Mouse (Mus musculus): ENCODE measurements around the gene Dcaf7.
A peak's percentile ranks its signal among the peaks of the same experiment; 100 is the strongest.
"Not testable (repeated sequence)": the region's sequence is repeated elsewhere in the genome, so short reads cannot be mapped to it uniquely, and the experiment has no call there.

Gene Dcaf7

DNA sequence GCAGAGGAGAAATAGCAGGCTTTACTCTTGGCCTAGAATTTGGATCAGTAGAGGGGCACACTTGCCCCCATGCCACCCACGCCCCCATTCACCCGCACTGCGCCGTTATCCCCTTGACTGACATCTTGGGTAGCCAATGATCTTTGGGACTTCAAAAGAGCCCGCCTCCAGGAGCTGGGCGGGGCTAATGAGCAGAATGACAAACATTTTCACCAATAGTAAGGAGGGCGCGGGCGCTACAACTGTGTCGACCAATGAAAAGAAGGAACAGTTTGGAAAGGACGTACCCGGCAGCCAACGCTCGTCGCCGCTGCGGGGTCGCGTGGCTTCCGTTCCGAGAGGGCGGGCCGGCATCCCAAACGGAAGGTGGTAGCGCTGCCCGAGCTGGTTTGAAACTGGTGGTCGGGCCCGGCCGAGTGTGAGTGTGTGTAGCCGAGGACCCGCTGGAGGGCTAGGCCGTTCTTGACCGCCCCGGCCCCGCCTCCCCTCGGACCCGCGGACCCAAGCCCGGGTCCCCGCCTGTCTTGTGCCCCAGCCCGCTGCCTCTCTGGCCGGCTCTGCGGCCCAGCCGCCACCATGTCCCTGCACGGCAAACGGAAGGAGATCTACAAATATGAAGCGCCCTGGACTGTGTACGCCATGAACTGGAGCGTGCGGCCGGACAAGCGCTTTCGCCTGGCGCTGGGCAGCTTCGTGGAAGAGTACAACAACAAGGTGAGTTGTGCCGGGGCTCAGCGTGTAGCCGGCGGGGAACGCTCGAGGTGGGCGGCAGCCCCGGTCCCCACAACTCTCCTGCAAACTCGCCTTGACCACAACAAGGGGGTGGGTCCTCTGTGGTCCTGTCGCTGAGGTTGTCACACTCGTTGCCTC, at the start of gene Dcaf7:
TSS of gene Dcaf7 (plus strand) at position 325 of the 870 bp plus-strand sequence.
- DNase-seq = peak; percentile 94

DNA sequence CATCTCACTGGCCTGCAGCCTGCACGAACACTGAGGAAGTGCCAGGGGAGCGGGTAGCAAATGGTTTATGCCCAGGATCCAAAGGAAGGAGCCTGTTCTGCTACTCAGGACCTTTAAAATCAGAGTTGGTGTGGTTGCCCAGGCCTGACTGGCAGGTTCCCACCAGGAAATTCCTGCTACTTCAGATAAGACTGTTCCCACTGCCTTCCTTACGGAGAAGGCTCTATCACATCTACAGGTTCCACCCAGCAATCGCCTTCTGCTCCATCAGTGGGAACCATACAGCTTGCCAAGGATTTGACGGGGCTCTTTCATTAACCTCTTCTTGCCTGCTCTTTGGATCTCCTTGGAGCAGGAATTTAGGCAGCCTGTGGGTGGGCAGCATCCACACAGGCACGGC, 49.2 kb upstream of the Dcaf7 start:
- no peak for DNase-seq

DNA sequence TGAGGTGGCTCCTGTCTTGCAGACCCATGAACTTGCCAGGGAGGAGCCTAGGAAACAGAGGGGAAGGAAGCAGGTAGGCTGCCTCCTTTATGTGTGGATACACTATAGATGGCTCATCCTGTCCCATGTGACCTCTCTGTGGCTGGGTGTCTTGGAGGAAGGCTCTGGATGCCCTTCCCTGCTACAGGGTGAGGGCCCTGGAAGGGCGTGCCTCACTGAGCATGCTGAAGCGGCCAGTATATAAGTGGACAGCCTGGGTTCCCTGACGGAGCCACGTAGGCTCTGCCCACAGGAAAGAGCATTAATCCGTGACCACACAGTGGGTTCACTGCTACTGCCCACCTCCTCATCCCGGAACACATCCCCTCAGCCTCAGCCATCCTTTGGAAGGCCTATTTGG, 47.2 kb upstream of the Dcaf7 start:
- no peak for DNase-seq

DNA sequence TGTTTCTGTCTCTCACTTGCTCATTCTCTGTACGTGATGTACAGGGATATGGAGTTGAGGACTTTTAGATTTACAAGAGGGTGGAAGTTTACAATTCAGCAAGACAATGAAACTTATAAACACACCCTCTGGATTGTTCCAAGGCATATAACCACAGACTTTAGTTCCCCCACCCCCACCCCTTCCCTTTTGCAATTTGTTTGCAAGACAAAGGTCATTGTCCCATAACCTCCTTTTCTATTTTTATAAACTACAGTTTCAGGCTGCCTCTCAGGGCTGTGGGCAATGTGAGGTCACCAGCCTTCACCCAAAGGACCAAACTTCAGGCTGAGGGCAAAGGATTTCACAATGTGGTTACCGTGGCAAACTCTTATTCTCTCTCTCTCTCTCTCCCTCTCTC, 46.4 kb upstream of the Dcaf7 start:
- DNase-seq = no peak

DNA sequence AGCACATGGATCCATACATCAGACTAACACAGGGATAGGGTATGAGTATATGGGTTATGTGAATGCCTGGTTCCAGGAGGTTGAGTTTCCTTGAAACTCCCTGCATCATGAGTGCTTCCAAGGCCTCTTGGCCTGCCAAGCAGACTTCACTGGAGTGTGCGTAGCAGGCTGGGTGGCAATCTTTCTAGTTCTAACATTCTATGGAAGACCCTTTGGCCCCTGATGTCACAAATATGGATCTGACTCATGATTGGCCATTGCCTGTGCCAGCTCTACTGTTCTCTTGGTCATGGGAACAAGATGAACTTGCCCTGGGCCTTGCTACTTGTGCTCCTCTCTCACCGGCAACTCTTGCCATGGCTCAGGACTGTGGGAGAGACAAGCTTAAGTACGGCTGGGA, 42.3 kb upstream of the Dcaf7 start, which contains the start of gene Ace3:
TSS of gene Ace3 (plus strand) at position 301 of the 400 bp plus-strand sequence.
- no peak for DNase-seq

DNA sequence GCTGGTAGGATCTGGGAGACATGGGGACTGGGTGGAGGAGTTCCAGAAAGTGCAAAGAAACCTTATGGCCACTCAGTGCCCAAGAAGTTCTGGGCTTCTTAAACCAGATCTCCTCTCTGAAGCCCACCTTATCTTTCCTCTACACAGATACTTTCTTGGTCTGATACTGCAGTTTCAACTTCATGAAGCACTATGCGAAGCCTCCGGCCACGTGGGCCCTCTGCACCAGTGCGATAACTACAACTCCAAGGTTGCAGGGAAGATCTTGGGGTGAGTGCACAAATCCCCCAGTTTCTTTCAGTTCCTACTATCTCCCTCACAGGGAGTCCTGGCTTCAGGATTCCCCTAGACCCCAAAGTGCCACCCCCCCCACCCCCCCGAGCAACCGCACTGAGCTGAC, 36.6 kb upstream of the Dcaf7 start:
- no peak for DNase-seq

DNA sequence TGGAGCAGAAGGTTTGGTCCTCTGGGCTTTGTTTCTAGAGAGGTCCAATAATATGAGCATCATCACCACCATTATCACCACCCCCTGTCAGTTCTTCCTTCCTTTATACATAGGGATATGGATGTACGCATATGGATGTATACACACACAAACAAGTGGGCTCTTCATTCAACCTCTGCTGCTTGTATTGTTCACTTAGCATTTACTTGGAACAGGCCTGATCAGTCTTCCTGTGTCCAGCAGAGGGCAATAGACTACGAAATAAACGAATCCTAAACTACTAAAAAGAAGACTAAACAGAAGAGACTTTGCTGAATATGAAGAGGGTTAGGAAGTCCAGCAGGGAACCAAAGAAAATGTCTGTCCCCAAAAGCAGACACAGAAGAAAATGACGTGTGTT, 35.0 kb upstream of the Dcaf7 start:
- DNase-seq = no peak

DNA sequence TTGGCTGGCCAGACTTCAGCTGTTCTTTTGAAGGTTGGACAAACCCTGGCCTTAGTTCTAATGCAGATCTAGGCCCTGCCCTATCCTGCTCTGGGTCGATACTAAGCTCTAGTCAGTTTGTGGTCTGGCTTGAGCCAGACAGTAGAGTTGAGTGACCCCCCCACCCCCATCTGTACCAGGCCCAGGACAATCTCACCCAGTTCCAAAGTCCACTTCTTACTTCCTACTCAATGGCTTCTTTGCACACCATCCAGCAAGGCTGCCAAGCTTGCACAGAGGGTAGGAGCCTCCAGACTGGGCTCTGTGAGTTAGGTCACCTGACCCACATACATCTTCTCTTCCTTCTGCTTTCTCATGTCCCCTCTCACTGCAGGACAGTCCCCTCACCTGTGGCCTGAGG, 32.1 kb upstream of the Dcaf7 start:
- no peak for DNase-seq

DNA sequence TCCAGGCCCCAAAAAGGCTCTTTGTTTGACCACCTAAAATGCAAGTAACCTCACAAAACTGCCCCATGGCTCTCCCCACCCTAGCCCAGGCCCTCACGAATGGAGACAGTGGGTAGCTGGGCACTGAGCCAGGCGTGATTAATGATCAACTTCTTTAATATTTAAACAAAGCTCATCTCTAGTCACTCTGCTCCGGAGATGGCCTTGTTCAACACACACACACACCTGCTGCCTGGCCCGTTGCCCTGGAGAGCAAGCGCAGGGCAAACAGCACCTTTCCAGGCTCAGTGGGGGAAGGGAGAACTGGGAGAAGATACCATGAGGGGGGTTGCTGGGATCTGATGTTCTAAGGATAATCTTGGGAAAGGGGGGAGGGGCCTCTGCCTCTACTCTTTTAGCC, 30.7 kb upstream of the Dcaf7 start:
- DNase-seq = no peak

DNA sequence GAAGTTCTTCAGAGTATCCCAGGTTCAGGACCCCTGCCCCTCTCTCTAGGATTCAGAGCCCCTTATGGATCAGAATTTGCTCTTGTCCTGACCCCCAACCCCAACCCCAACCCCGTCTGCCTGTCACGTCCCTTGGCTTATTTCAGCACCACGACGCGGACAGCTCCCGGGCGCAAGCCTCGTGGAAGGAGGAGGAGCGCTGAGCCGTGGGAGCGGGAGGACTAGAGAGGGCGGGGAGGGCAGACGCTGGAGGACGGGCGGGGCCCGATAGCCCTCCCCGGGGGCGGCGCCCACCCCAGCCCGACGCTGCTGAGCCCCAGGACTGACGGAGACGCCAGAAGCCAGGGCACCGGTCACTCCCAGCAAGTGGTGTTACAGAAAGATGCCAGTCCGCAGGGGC, 28.9 kb upstream of the Dcaf7 start, which contains the start of gene Kcnh6:
TSS of gene Kcnh6 (plus strand) at position 304 of the 400 bp plus-strand sequence.
- peak; percentile 52 for DNase-seq

DNA sequence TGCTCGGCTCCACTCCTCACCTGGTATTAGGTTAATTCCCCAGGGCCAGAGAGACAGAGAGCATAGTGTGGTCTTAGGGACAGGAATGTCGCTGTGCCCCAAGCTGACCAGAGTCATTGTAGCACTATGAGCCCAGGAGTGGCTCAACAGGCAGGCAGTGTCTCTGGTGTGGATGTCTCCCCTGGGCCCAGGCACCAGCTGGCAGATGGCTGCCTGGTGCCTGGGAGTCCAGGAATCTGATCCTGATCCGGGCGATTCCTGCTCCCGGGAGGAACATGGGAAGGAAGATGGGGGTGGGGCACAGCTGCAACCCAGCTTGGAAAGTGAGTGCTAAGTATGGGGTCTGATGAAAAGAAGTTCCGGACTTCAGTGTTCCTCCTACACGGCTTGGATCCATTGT, 24.0 kb upstream of the Dcaf7 start:
- DNase-seq = no peak

DNA sequence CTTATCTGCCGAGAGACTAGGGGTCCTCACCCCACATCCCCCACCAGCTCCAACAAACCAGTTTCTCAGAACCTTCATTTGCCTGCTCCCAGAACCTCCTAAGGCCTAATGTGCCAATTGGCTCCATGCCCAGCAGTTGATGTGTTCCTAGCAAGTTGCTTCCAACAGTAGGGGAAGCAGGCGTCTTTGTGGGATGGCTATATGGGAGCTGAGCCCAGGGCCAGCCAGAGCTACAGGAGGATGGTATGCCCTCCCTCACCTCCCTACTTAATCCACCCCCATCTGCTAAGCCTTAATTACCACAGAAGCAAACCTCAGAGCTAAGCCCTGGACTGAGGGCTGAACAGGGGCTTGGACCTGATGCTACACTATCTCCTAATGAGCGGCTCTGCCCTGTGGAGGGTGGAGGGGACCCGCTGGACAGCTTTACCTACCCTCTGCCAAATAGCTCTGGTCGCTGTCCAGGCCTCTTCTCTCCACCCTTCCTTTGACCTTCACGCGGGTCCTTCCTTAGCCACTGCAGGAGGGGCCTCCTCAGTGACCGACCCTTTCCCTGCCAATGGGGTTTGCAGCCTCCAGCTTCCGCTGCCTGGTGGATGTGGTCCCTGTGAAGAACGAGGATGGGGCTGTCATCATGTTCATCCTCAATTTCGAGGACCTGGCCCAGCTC, 23.0 kb upstream of the Dcaf7 start:
- peak; percentile 62 for DNase-seq

DNA sequence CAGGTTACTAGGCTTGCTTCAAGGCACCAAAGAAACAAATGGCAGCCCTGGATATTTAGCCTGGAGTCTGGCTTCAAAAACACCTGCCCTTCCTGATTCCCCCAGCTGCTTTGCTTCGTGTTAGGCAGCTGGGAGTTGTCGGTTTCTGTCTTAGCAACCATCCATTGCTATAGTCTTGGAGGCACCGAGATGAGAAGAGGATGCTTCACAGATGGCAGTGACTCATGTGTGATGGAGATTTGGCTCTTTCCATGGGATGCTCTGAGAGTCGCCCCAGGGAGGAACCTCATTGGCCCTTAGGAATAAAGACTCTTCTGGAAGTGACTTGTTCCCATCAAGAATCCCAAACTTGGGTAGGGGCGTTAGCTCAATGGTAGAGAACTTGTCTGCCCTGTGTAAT, 20.2 kb upstream of the Dcaf7 start:
- no peak for DNase-seq

DNA sequence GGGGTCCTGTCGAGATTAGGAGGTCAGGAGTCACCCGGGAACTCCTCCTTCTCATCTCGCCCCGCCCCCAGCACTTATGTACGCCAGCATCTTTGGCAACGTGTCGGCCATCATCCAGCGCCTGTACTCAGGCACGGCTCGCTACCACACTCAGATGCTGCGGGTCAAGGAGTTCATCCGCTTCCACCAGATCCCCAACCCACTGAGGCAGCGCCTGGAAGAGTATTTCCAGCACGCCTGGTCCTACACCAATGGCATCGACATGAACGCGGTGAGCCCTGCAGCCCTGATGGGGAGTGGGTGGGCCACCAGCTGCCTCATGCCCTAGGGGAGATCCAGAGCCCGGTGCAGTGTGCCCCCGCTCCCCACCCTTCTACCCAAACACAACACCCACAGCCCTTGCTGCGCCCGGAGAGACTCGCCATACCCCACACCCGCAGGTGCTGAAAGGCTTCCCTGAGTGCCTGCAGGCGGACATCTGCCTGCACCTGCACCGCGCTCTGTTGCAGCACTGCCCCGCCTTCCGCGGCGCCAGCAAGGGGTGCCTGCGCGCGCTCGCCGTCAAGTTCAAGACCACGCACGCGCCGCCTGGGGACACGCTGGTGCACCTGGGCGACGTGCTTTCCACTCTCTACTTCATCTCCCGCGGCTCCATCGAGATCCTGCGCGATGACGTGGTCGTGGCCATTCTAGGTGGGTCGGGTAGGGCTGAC, 16.5 kb upstream of the Dcaf7 start:
- DNase-seq = peak; percentile 54

DNA sequence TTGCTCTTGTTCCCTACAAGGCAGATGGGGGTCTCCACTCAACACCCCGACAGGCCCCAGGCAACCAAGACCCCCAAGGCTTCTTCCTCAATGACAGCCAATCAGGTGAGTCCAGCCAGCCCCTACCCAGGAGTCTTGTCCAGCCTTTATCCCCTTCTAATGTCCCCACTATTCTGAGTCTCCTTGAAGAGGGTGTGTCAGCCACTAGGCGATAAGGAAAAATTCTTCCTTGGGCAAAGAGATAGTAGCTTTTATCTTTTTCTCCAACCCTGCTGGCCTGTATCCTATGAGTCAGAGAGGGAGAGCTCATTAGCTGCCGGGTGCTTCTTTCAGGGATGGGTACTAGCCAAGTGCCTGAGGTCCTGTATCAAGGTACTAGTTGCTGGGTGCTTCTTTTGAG, 10.9 kb upstream of the Dcaf7 start:
- no peak for DNase-seq

DNA sequence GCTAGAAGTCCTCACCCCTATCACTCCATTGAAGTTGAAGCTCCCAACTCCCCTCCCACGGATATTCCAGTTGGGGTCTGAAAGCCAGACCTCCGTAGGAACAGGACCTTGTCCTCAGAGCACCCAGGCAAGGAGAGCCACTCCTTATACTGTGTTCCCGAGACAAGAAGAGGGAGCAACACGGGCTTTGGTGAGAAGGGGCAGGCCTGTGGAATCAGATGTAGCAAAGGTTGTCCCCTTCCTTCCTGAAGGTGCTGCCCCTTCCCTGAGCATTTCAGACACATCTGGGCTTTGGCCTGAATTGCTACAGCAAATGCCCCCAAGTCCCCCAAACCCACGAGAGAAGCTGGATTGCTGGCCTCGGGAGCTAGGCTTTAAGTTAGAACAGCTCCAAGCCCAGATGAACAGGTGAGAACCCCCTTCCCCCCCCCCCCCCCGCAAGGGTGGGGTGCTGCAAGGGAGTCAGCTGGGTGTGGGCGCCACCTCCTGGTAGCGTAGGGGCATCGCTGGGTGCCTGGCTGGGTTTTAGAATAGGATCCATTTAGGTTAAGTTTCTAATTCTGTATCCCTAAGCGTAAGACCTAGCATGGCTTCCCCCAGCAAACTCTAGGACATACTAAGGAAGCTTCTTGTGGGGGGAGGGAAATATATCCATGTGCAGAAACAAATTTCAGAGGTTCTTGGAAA, 10.1 kb upstream of the Dcaf7 start:
- DNase-seq = peak; percentile 67

DNA sequence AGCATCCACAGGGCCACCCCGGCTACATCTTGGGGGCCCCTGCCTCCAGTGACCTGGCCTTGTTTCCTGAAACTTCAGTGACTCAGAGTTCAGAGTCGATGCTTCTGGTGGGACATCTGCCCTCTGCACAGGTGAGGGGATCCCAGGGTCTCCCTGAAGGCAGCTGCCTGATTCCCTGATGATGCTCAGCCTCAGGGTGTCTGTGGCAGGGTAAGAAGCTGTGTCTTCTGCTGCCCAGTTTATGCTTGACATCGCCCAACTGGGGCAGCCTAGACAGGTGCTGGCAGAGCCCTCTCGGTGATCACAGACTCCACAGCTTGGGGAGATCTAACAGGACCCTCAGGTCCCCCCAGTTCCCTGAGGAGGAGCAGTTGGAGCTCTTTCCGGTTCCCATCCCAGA, 9.1 kb upstream of the Dcaf7 start:
- DNase-seq = no peak

DNA sequence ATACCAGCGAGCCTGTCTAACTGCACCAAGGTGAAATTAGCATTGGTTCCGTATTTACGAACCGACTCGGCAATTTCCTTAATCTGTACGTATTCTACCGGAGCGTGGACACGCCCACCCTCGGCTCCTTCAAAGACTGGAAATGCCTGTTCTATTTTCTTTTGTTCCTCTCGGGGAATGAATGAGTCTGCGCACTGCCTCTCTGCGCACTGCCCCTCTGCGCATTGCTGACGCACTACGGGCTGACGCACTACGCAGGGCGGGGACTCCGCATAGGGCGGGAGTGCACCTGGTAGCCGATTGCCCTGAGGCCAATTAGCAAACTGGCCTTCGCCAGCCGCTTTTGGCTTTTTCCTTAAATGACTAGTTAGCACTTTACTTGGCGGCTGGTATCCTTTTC, 4.6 kb upstream of the Dcaf7 start:
- not testable (repeated sequence) for DNase-seq

DNA sequence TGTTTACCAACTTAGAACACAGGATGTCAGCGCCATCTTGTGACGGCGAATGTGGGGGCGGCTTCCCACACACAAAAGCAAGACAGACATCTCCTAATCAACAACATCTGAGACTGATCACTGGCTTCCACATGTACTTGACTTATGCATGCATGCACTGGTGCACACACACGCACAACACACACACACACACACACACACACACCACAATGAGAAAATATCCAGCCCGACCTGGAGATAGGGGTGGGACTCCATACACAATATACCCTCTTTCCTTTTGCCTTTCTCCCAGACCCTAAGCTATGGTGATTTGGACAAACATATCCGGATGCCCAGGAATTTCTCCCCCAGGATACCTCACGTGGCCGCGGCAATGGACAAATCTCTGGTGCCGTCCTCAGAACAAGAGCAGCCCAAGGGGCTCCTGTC, 3.2 kb upstream of the Dcaf7 start:
- DNase-seq = no peak

DNA sequence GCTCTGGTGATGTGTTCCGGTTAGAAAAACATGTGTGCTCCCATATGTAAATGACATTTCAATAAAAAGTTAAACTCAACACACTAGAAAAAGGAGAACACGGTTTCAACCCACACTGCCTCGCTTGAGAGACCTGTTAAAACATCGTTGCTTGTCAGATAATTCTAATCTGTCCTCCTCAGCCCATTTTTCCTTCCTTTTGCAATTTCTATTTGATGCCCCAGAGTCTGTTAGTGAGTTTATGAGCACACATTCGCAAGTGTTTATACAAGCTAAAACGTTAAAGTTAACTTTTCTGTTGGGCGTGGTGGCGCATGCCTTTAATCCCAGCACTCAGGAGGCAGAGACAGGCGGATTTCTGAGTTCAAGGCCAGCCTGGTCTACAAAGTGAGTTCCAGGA, 1.7 kb upstream of the Dcaf7 start:
- no peak for DNase-seq

DNA sequence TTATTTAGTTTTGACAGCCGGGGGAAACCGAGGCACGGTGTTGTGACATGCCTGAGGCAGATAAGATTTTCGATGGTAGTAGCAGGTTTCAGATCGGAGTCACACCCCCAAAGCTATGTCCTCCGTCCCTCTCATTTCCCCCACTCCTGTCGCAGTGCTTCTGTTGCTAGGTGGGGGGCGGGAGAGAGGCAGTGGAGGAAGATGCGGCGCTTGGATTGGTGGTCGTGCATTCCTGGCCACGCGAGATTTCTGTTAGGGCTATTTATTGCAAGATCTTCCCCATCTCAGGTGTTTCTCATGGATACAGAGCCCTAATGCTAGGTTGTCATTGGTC, 713 bp downstream of the Dcaf7 start:
- peak; percentile 75 for DNase-seq

DNA sequence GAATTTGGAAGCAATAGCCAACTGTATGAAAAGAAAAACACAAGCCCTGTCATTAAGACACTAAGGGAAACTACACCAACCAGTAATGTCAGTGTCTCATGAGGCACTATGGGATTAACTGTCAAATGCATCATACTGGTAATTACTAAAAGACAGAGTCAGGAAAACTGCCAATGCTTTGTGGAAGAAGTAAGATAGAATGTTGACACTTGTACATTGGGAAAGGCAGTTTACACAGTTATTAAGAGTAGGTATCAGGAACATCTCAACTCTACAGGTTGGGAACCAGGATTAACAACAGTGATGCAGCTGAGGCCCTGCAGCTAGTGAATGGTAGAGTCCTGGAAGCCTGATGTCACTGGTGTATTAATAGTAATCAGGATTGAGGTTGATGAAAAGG, 7.7 kb downstream of the Dcaf7 start:
- no peak for DNase-seq

DNA sequence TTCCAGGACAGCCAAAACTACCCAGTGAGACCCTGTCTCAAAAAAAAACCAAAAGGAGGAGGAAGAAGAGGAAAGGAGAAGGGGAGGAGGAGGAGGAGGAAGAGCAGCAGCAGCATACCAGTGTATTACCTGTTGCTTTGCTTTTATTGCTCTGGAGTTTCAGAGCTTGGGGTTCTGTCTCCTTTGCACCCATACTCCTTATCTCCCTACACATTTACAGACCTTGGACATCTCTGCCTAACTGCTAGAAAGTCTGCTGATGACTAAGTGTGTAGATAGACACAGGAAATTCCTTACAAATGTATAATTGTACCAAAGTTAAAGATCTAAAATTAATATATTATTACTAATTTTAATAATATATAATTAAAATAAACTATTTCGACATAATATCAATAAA, 8.6 kb downstream of the Dcaf7 start:
- DNase-seq = no peak

All from right cerebral cortex, postnatal 4 days (tissue).